Mouse (Mus musculus) kidney, embryonic 15.5 days (tissue): ENCODE measurements around the gene Tmem145. TPM values are rescaled to one million over a fixed set of nuclear protein-coding genes. Genes with fewer than 3 reads are reported as not detected.
"Not testable (repeated sequence)": the region's sequence is repeated elsewhere in the genome, so short reads cannot be mapped to it uniquely, and the experiment has no call there.

Source experiments
- ATAC-seq: fragments of 200-750 bp; cut with Nextera tagmentation; replicated peaks from 2 replicates; pipeline ENCODE4 v1.8.0; 2017; ENCODE audit warnings: moderate TSS enrichment; ENCODE audit not compliant: low FRiP score
- H3K27ac ChIP-seq: fragments of 300-500 bp; sonication (generic); 2 replicates; pipeline ENCODE4 v1.5.1; 2015; ENCODE audit warnings: mild to moderate bottlenecking, inconsistent platforms
- H3K27me3 ChIP-seq: fragments of 300-500 bp; sonication (generic); 2 replicates; pipeline ENCODE4 v1.6.1; 2015; ENCODE audit warnings: inconsistent platforms
- H3K36me3 ChIP-seq: fragments of 300-500 bp; sonication (generic); 2 replicates; pipeline ENCODE4 v1.6.1; 2015; ENCODE audit warnings: inconsistent platforms
- H3K4me1 ChIP-seq: fragments of 300-500 bp; sonication (generic); 2 replicates; pipeline ENCODE4 v1.6.1; 2015; ENCODE audit warnings: inconsistent platforms
- H3K4me2 ChIP-seq: fragments of 300-500 bp; sonication (generic); 2 replicates; pipeline ENCODE4 v1.6.1; 2015; ENCODE audit warnings: moderate library complexity, mild to moderate bottlenecking, inconsistent platforms
- H3K4me3 ChIP-seq: fragments of 300-500 bp; sonication (generic); replicated peaks from 2 replicates; pipeline ENCODE4 v1.5.1; 2015; ENCODE audit warnings: mild to moderate bottlenecking, inconsistent platforms
- H3K9ac ChIP-seq: fragments of 300-500 bp; sonication (generic); 2 replicates; pipeline ENCODE4 v1.6.1; 2015; ENCODE audit warnings: mild to moderate bottlenecking, inconsistent platforms
- H3K9me3 ChIP-seq: fragments of 300-500 bp; sonication (generic); replicated peaks from 2 replicates; pipeline ENCODE4 v1.6.1; 2016; ENCODE audit warnings: inconsistent platforms
- WGBS: fragments of 180-500 bp; shearing (Covaris S2); methylation state at CpG from one replicate; pipeline ENCODE4 v1.1.7; 2015; ENCODE audit warnings: mixed read lengths; 5-methylcytosine and 5-hydroxymethylcytosine counted together
- polyA plus RNA-seq: library from polyadenylated mRNA; unstranded; fragments of >200 nt; fragmentation: Nextera tagmentation; extraction: Ambion mirVana; gene quantifications from 2 replicates; pipeline ENCODE4 v1.2.1, GENCODE M21; 2015

Gene Tmem145
- 0.68 and 0.87 TPM in 2 replicates for polyA plus RNA-seq

- H3K27me3 ChIP-seq: peaks cover 28% of the 10 kb centered on the region
- H3K4me1 ChIP-seq: peaks cover 12% of the 10 kb centered on the region
- peak within 1 kb of the TSS; percentile 57 for H3K4me3 ChIP-seq
- H3K27ac ChIP-seq: no peak within 1 kb of the TSS
- no peaks in the 10 kb centered on the region for H3K9me3 ChIP-seq
- peak within 1 kb of the TSS; percentile 21; the same call in 1 of the 2 replicates for H3K9ac ChIP-seq
- no peaks in the 10 kb centered on the region for H3K36me3 ChIP-seq
- under 1% methylated on average over 47 of the region's 47 CpGs for WGBS
- ATAC-seq: peak; percentile 75
- H3K4me2 ChIP-seq: peak within 1 kb of the TSS; percentile 98
Observed at GRCm38 (mm10) chr7:25305956-25306613, at the start of gene Tmem145. TSS of gene Tmem145 (plus strand) at chr7:25306106.

GRCm38 (mm10) chr7:25261896-25262295 lies 44.0 kb upstream of the Tmem145 start:
- no peak overlapping the region for H3K27ac ChIP-seq
- peaks cover 9% of the 10 kb centered on the region for H3K4me1 ChIP-seq
- H3K27me3 ChIP-seq: no peaks in the 10 kb centered on the region
- 82% methylated on average over 1 of the region's 1 CpGs for WGBS
- no peak overlapping the region for H3K4me2 ChIP-seq
- H3K4me3 ChIP-seq: no peak overlapping the region
- H3K36me3 ChIP-seq: no peaks in the 10 kb centered on the region
- ATAC-seq: no peak
- no peak overlapping the region for H3K9ac ChIP-seq
- no peaks in the 10 kb centered on the region for H3K9me3 ChIP-seq

GRCm38 (mm10) chr7:25263968-25264870 lies 41.7 kb upstream of the Tmem145 start:
- H3K9me3 ChIP-seq: no peaks in the 10 kb centered on the region
- peaks cover 18% of the 10 kb centered on the region for H3K4me1 ChIP-seq
- no peak for ATAC-seq
- no peaks in the 10 kb centered on the region for H3K36me3 ChIP-seq
- no peak overlapping the region for H3K4me3 ChIP-seq
- H3K4me2 ChIP-seq: no peak overlapping the region
- H3K27me3 ChIP-seq: no peaks in the 10 kb centered on the region
- H3K9ac ChIP-seq: no peak overlapping the region
- WGBS: 29% methylated on average over 17 of the region's 17 CpGs
- H3K27ac ChIP-seq: no peak overlapping the region

- not testable (repeated sequence) for H3K4me3 ChIP-seq, ATAC-seq, H3K9me3 ChIP-seq, H3K9ac ChIP-seq, H3K27ac ChIP-seq, H3K36me3 ChIP-seq, H3K4me2 ChIP-seq, H3K27me3 ChIP-seq
- 97% methylated on average over 5 of the region's 5 CpGs for WGBS
- H3K4me1 ChIP-seq: peaks cover 33% of the 10 kb centered on the region
Observed at GRCm38 (mm10) chr7:25265743-25266142, 40.2 kb upstream of the Tmem145 start.

- Histone ChIP-seq H3K4me3 (peak overlapping the region; percentile 81; the same call in 1 of the 2 replicates), H3K27ac (no peak overlapping the region)
Observed at GRCm38 (mm10) chr7:25266180-25266962, 39.5 kb upstream of the Tmem145 start.

GRCm38 (mm10) chr7:25267301-25267750 lies 38.6 kb upstream of the Tmem145 start, which contains the start of gene Cic:
TSS of gene Cic (plus strand) at chr7:25267704.
- peak; percentile 86 for ATAC-seq
- Histone ChIP-seq H3K4me3 (peak within 1 kb of the TSS; percentile 81), H3K9me3 (no peaks in the 10 kb centered on the region), H3K36me3 (peaks cover 16% of the 10 kb centered on the region), H3K27ac (peak within 1 kb of the TSS; percentile 94), H3K9ac (peak within 1 kb of the TSS; percentile 79), H3K27me3 (no peaks in the 10 kb centered on the region), H3K4me1 (peaks cover 45% of the 10 kb centered on the region), H3K4me2 (peak within 1 kb of the TSS; percentile 82)
- WGBS: 0% methylated on average over 29 of the region's 29 CpGs

More at GRCm38 (mm10) chr7:25266180-25266962, 39.5 kb upstream of the Tmem145 start:
- WGBS: 88% methylated on average over 8 of the region's 8 CpGs
- Histone ChIP-seq H3K9ac (no peak overlapping the region), H3K9me3 (no peaks in the 10 kb centered on the region), H3K4me1 (peaks cover 40% of the 10 kb centered on the region), H3K4me2 (peak overlapping the region; percentile 72), H3K36me3 (peaks cover 7% of the 10 kb centered on the region), H3K27me3 (no peaks in the 10 kb centered on the region)
- no peak for ATAC-seq

GRCm38 (mm10) chr7:25267751-25268463 lies 38.0 kb upstream of the Tmem145 start:
- Histone ChIP-seq H3K9me3 (no peaks in the 10 kb centered on the region), H3K36me3 (peaks cover 22% of the 10 kb centered on the region), H3K4me1 (peaks cover 46% of the 10 kb centered on the region), H3K4me3 (peak overlapping the region; percentile 81), H3K27me3 (no peaks in the 10 kb centered on the region), H3K4me2 (peak overlapping the region; percentile 82), H3K9ac (peak overlapping the region; percentile 79), H3K27ac (peak overlapping the region; percentile 94)
- peak; percentile 95 for ATAC-seq
- WGBS: under 1% methylated on average over 33 of the region's 33 CpGs

GRCm38 (mm10) chr7:25268588-25268987 lies 37.3 kb upstream of the Tmem145 start:
- Histone ChIP-seq H3K9me3 (no peaks in the 10 kb centered on the region), H3K9ac (peak overlapping the region; percentile 79), H3K27ac (peak overlapping the region; percentile 94), H3K27me3 (no peaks in the 10 kb centered on the region), H3K4me2 (peak overlapping the region; percentile 82), H3K4me3 (peak overlapping the region; percentile 81), H3K36me3 (peaks cover 29% of the 10 kb centered on the region), H3K4me1 (peaks cover 46% of the 10 kb centered on the region)
- WGBS: 4% methylated on average over 7 of the region's 7 CpGs
- no peak for ATAC-seq

- H3K36me3 ChIP-seq: peaks cover 31% of the 10 kb centered on the region
- peak overlapping the region; percentile 94 for H3K27ac ChIP-seq
- peak overlapping the region; percentile 79 for H3K9ac ChIP-seq
- peaks cover 50% of the 10 kb centered on the region for H3K4me1 ChIP-seq
- 39% methylated on average over 4 of the region's 4 CpGs for WGBS
- peak overlapping the region; percentile 82 for H3K4me2 ChIP-seq
- H3K4me3 ChIP-seq: peak overlapping the region; percentile 81
- no peak for ATAC-seq
- H3K9me3 ChIP-seq: no peaks in the 10 kb centered on the region
- no peaks in the 10 kb centered on the region for H3K27me3 ChIP-seq
Observed at GRCm38 (mm10) chr7:25269029-25269428, 36.9 kb upstream of the Tmem145 start.

GRCm38 (mm10) chr7:25269545-25270271 lies 36.2 kb upstream of the Tmem145 start:
- H3K36me3 ChIP-seq: peaks cover 31% of the 10 kb centered on the region
- WGBS: 78% methylated on average over 8 of the region's 8 CpGs
- H3K9ac ChIP-seq: peak overlapping the region; percentile 79
- H3K9me3 ChIP-seq: no peaks in the 10 kb centered on the region
- H3K27ac ChIP-seq: peak overlapping the region; percentile 94
- H3K4me3 ChIP-seq: peak overlapping the region; percentile 81
- H3K27me3 ChIP-seq: no peaks in the 10 kb centered on the region
- peak overlapping the region; percentile 82 for H3K4me2 ChIP-seq
- H3K4me1 ChIP-seq: peaks cover 54% of the 10 kb centered on the region
- ATAC-seq: no peak
